Mouse (Mus musculus) CH12.LX (cell line): Measurements from ENCODE around the gene Mpdz. TPM values are rescaled to one million over a fixed set of nuclear protein-coding genes. Genes with fewer than 3 reads are reported as not detected.

Source experiments
- DNase-seq: peaks from one replicate; pipeline ENCODE4 v3.0.0-alpha.2; 2013; ENCODE audit errors: extremely low read depth
- H3K27ac ChIP-seq: 2 replicates; pipeline ENCODE4 v1.5.1; 2012; ENCODE audit warnings: low read depth, mild to moderate bottlenecking, control low read depth, moderate library complexity; ENCODE audit not compliant: insufficient read depth
- H3K27me3 ChIP-seq: replicated peaks from 2 replicates; pipeline ENCODE3; 2012; ENCODE audit warnings: inconsistent platforms
- H3K36me3 ChIP-seq, 2 experiments: replicated peaks in 1 of 2; 2 replicates each; pipeline versions ENCODE3 to v1.6.1; 2012; ENCODE audit warnings: inconsistent platforms in 1 of 2, low read length in 1 of 2, mild to moderate bottlenecking in 1 of 2, mixed read lengths in 1 of 2, moderate library complexity in 1 of 2; ENCODE audit not compliant: control insufficient read depth in 1 of 2, insufficient read depth in 1 of 2
- H3K4me1 ChIP-seq, 2 experiments: 2 replicates each; pipeline ENCODE4 v1.6.1; 2012; ENCODE audit warnings: inconsistent platforms in 1 of 2, moderate library complexity in 1 of 2; ENCODE audit not compliant: insufficient read depth in 2 of 2, control insufficient read depth in 1 of 2
- H3K4me2 ChIP-seq: 2 replicates; pipeline ENCODE4 v1.6.1; 2012; ENCODE audit warnings: low read depth, mild to moderate bottlenecking, control low read depth; ENCODE audit not compliant: poor library complexity, insufficient read depth, severe bottlenecking
- H3K4me3 ChIP-seq, 3 experiments: fragments of 150-350 bp in 1 of 3; sonication (generic) in 1 of 3; replicated peaks in 1 of 3; 2 replicates each; pipeline versions ENCODE3 to v1.5.1; 2011 to 2012; ENCODE audit warnings: low read depth in 2 of 3, low read length in 2 of 3, mild to moderate bottlenecking in 2 of 3, moderate library complexity in 2 of 3, control low read depth in 1 of 3, improper control_type of control experiment in 1 of 3, inconsistent platforms in 1 of 3, mixed read lengths in 1 of 3; ENCODE audit not compliant: poor library complexity in 1 of 3
- H3K79me2 ChIP-seq: replicated peaks from 2 replicates; pipeline ENCODE4 v1.6.1; 2012; ENCODE audit warnings: mild to moderate bottlenecking, moderate library complexity; ENCODE audit not compliant: control insufficient read depth, poor library complexity, insufficient read depth, severe bottlenecking; ENCODE audit errors: extremely low read depth
- H3K9ac ChIP-seq: 2 replicates; pipeline ENCODE4 v1.6.1; 2012; ENCODE audit warnings: low read depth, mild to moderate bottlenecking, control low read depth, moderate library complexity; ENCODE audit not compliant: insufficient read depth
- H3K9me3 ChIP-seq: replicated peaks from 2 replicates; pipeline ENCODE3; 2012; ENCODE audit warnings: low read length, inconsistent platforms, mixed read lengths
- BHLHE40 ChIP-seq: IDR thresholded peaks from 2 replicates; pipeline ENCODE4 v1.6.1; 2011; ENCODE audit warnings: mild to moderate bottlenecking, low read depth, low read length, improper control_type of control experiment
- E2F4 ChIP-seq: IDR thresholded peaks from 2 replicates; pipeline ENCODE4 v1.6.1; 2011; ENCODE audit warnings: low read depth, low read length, improper control_type of control experiment; ENCODE audit not compliant: insufficient replicate concordance
- ELF1 ChIP-seq: IDR thresholded peaks from 2 replicates; pipeline ENCODE4 v1.6.1; 2014; ENCODE audit warnings: low read depth, mild to moderate bottlenecking, inconsistent platforms, low read length, improper control_type of control experiment
- EP300 ChIP-seq: IDR thresholded peaks from 2 replicates; pipeline ENCODE4 v1.6.1; 2011; ENCODE audit warnings: low read length, improper control_type of control experiment
- ETS1 ChIP-seq: conservative IDR thresholded peaks from 2 replicates; pipeline ENCODE4 v1.6.1; 2012; ENCODE audit warnings: low read depth, mild to moderate bottlenecking, inconsistent platforms, low read length, improper control_type of control experiment, moderate library complexity
- IRF4 ChIP-seq: IDR thresholded peaks from 2 replicates; pipeline ENCODE4 v1.6.1; 2014; ENCODE audit warnings: low read depth, mild to moderate bottlenecking, inconsistent platforms, low read length, improper control_type of control experiment
- JUND ChIP-seq: conservative IDR thresholded peaks from 2 replicates; pipeline ENCODE4 v1.6.1; 2011; ENCODE audit warnings: low read depth, low read length, improper control_type of control experiment
- KAT2A ChIP-seq: IDR thresholded peaks from 2 replicates; pipeline ENCODE4 v1.6.1; 2012; ENCODE audit warnings: low read length, improper control_type of control experiment, inconsistent platforms; ENCODE audit not compliant: insufficient replicate concordance
- MAZ ChIP-seq: IDR thresholded peaks from 2 replicates; pipeline ENCODE4 v1.6.1; 2012; ENCODE audit warnings: low read depth, mild to moderate bottlenecking, inconsistent platforms, low read length, improper control_type of control experiment, moderate library complexity
- PAX5 ChIP-seq: IDR thresholded peaks from 2 replicates; pipeline ENCODE4 v1.6.1; 2012; ENCODE audit warnings: low read length, inconsistent platforms, mixed read lengths
- POLR2A ChIP-seq: IDR thresholded peaks from 2 replicates; pipeline ENCODE4 v1.6.1; 2011; ENCODE audit warnings: low read depth, mild to moderate bottlenecking, improper control_type of control experiment, low read length
- POLR2AphosphoS2 ChIP-seq: IDR thresholded peaks from 2 replicates; pipeline ENCODE4 v1.6.1; 2011; ENCODE audit warnings: low read depth, low read length, improper control_type of control experiment
- RCOR1 ChIP-seq: conservative IDR thresholded peaks from 2 replicates; pipeline ENCODE4 v1.6.1; 2012; ENCODE audit warnings: low read depth, mild to moderate bottlenecking, inconsistent platforms, low read length, improper control_type of control experiment
- SIN3A ChIP-seq: IDR thresholded peaks from 2 replicates; pipeline ENCODE4 v1.6.1; 2012; ENCODE audit warnings: low read length, improper control_type of control experiment, inconsistent platforms
- TBP ChIP-seq: conservative IDR thresholded peaks from 2 replicates; pipeline ENCODE4 v1.6.1; 2011; ENCODE audit warnings: low read depth, low read length, improper control_type of control experiment
- USF1 ChIP-seq: IDR thresholded peaks from 2 replicates; pipeline ENCODE4 v1.6.1; 2014; ENCODE audit warnings: low read depth, mild to moderate bottlenecking, inconsistent platforms, low read length, improper control_type of control experiment
- USF2 ChIP-seq: conservative IDR thresholded peaks from 2 replicates; pipeline ENCODE4 v1.6.1; 2011; ENCODE audit warnings: low read depth, low read length, improper control_type of control experiment
- ZC3H11A ChIP-seq: IDR thresholded peaks from 2 replicates; pipeline ENCODE4 v1.6.1; 2012; ENCODE audit warnings: low read depth, mild to moderate bottlenecking, inconsistent platforms, low read length, improper control_type of control experiment
- ZKSCAN1 ChIP-seq: IDR thresholded peaks from 2 replicates; pipeline ENCODE4 v1.6.1; 2012; ENCODE audit warnings: low read depth, inconsistent platforms, low read length, improper control_type of control experiment, borderline replicate concordance
- dilution Hi-C: fragments of 300-500 bp; cut with MboI; formaldehyde crosslinking; loops from 2 replicates; pipeline ENCODE4 v1.14.3; 2020; ENCODE audit warnings: low sequenced_read_pairs; ENCODE audit not compliant: extremely low pct_unique_long_range_greater_than_20kb, extremely low pct_ligation_motif_present
- in situ Hi-C: fragments of 300-500 bp; cut with MboI; formaldehyde crosslinking; loops from 3 replicates; pipeline ENCODE4 v1.14.3; 2019; ENCODE audit warnings: low sequenced_read_pairs, low pct_ligation_motif_present, low pct_unique_long_range_greater_than_20kb, mixed read lengths
- polyA plus RNA-seq: library from polyadenylated mRNA; unstranded; fragments of >175 nt; gene quantifications from 2 replicates; pipeline ENCODE4 v1.2.1, GENCODE M21; 2012; ENCODE audit warnings: low read depth; ENCODE audit not compliant: insufficient read length
- total RNA-seq, 2 experiments: library from RNA; depleted of rRNA; stranded (reverse); fragments of 300-350 nt in 1 of 2; fragments of >200 nt in 1 of 2; gene quantifications; 2 replicates each; pipeline ENCODE4 v1.2.3; 2012 to 2014

The Mpdz gene
- total and polyA plus RNA-seq, 3 experiments, result not detected

GRCm38 (mm10) chr4:81252859-81253780 lies 189.5 kb downstream of the Mpdz start (continued):
- TF ChIP-seq ZC3H11A (no peak), ZKSCAN1 (no peak)

DNA sequence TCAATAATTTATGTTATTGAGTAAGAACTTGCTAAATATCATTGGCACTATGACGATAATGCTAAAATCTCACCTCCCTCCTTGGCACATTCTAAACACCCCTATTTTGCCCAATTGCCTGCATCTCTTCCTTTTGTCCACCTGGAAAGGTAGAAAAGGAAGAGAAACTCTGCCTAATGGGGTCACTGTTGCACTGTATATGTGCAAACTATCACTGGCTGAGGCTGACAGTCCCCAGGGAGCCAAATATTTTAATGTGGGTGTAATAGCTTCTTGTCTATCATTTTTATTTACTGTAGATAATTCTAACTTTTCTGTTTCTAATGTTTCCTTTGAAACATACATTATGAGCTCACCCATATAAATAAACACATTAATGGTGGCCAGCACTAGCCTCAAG lies 190.3 kb downstream of the Mpdz start:
- dilution Hi-C loops, result no loop called here
- no peak overlapping the region for H3K4me3 ChIP-seq
- TF ChIP-seq RCOR1 (no peak), MAZ (no peak), IRF4 (no peak), E2F4 (no peak), PAX5 (no peak), EP300 (no peak), ZC3H11A (no peak), POLR2A (no peak), BHLHE40 (no peak), POLR2AphosphoS2 (no peak), USF1 (no peak), TBP (no peak), ELF1 (no peak), JUND (no peak), KAT2A (no peak), USF2 (no peak), SIN3A (no peak), ETS1 (no peak)
- TF ChIP-seq, all 38 proteins: peak for 0
- Histone ChIP-seq H3K27ac (no peak overlapping the region), H3K9me3 (peaks cover 46% of the 10 kb centered on the region), H3K4me1 (no peaks in the 10 kb centered on the region), H3K4me2 (no peak overlapping the region), H3K27me3 (no peaks in the 10 kb centered on the region), H3K9ac (no peak overlapping the region), H3K79me2 (no peaks in the 10 kb centered on the region), H3K36me3 (no peaks in the 10 kb centered on the region)
- in situ Hi-C loops, result no loop called here
- no peak for DNase-seq
